Mouse (Mus musculus): Measurements from ENCODE around the gene Maz.

Maz gene

DNA sequence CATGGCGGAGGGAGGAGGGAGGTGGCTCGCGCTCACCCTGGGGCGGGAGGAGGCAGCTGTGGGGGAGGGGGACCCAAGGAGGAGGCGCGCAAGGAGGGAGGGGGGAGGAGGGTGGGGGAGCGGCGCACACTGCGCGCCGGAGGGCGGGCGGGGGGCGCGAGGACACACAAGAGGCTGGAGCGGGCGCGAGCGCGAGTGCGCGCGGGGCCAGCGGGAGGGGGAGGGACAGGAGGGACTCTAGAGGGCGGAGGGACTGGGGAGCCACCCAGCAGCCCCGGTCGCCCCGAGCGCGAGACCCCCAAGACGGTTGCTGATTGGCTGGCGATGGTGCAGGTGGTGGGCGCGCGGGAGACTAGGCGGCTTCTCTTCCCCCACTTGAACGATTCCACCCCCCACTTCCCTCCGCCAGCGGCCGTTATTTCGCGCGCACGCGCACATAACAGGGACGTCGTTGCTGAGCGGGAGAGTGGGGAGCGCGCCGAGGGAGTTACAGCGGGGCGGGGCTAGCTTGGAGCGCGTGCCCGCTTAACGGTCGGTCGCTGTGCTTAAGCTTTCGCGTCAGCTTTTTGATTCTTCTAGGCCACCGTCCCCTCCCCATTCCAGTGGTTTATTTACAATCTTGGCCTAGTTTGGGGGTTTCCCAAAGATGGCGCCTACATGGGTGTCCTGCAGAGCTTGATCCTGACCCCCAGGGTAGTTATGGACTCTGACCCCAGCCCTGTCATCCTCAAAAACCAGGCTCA is at the start of gene Maz:
TSS of gene Maz (minus strand) at position 54 of the 743 bp plus-strand sequence.
- DNase-seq (ENCODE audit: low spot score) = peak; percentile 96

DNA sequence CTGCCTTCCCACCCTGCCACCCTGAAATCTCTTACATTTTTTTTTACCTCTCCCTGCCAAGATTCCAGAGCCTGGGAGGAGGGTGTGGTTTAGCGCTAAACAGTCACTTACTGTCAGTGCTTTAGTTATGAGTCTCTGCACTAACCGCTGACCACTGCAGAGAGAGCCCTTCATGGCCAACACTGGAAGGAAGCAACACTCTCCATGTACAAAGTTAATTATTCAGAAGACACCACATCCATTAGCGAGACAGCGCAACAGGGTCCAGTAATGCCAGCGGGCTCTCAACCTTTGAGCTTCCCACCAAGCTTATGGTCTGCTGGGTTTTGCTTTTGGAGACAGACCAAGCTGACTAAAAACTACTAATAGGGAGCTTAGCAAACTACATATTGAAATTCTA is 49.4 kb upstream of the Maz start:
- DNase-seq (ENCODE audit: low spot score) = no peak

DNA sequence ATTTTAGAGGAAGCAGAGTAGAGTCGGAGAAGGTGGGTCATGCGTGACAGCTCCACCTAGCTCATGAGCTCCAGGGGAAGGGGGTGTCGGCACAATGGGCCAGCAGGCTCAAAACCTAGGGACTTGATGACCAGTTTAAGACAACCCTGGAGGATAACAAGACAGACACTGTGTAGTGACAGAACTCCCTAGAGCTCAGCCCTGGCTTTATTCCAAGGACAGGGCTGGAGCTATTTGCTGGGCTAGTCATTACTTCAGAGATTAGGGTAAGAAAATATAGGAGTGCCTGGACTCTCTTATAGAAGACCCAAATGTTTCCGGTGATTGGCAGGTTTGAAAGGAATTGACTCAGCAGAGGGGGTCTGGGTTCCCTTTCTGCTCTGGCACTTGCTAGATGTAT is 46.4 kb upstream of the Maz start:
- no peak for DNase-seq (ENCODE audit: low spot score)

DNA sequence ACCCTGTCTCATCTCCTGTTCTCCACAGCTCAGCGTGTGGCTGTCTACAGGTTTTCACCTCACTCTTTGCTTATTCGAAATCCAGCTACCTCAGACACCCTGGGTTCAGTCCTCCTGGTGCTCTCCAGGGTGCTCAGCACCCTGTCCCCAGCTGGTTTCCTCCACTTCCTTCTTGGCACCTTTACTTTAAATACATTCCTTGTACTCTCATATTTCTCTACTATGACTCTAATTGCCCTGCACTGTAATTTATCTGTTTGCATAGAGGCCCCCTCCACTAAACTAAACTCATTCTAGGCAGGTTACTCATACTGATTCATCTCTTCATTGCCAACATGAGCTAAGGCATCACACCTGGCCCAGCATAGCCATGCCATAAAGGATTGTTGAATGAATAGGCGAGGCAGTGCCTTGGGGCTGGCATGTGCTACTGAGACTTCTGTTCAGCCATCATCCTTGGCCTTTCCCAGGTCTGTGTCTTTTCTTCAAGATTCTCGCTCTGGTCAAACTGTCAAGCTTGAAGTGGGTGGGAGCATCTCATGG is 44.1 kb upstream of the Maz start:
- no peak for DNase-seq (ENCODE audit: low spot score)

DNA sequence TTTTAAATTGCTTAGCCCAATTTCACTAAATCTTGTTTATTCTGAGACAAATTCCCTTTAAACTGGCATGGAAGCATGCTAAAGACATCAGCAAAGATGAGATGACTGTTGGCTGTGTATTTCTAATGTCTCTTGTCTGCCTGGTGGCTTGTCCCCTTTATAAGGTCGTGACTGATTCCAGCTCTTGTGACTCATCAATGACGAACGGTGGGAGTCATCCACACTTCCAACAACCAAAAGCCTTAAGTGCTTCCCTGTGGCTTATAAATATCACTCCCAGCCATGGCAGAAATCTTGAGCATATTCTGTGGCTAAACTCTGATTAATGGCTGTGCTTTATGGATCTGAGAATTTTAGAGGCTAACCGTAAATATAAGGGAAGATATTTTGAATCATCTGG is 39.5 kb upstream of the Maz start:
- no peak for DNase-seq (ENCODE audit: low spot score)

DNA sequence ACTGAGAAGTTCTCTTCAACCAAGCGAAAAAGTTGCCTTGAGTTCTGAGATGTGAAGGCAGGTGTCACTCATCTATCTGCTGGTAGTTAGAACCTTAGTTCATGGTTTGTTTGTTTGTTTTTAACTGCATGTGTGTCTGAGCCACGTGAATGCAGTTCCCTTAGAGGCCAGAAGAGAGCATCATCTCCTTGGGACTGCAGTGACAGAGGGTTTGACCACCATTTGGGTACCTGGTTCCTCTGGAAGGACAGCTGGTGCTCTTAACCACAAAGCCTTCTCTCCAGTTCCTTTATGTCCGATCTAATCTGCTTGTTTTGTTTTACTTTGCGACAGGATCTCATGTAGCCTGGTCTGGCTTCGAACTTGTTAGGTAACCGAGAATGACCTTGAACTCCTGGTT is 38.7 kb upstream of the Maz start:
- no peak for DNase-seq (ENCODE audit: low spot score)

DNA sequence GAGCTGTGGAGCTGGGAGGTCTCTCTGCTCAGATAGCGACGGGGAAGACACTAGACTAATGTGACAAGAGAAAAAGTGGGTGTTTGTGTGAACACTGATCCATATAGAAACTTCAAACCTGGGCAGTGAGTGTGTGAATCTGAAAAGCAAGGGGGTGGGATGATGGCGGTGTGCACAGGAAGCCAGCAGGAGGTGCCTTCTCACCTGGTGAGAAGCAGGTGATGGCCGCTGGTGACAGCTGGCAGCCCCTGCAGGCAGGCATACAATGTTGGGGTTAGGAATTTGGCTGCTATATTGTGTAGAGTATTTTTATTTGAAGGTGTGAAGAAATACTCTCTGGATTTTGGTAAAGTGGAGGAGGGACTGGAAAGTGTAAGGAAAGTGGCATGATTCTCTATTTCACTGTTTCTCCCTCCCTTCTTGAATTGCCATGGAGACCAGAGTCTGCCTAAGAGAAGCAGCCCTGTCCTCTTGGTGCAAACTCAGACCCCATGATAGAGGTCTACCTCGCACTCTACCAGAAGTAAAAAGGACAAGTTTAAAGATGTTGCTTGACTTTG is 28.3 kb upstream of the Maz start:
- no peak for DNase-seq (ENCODE audit: low spot score)

DNA sequence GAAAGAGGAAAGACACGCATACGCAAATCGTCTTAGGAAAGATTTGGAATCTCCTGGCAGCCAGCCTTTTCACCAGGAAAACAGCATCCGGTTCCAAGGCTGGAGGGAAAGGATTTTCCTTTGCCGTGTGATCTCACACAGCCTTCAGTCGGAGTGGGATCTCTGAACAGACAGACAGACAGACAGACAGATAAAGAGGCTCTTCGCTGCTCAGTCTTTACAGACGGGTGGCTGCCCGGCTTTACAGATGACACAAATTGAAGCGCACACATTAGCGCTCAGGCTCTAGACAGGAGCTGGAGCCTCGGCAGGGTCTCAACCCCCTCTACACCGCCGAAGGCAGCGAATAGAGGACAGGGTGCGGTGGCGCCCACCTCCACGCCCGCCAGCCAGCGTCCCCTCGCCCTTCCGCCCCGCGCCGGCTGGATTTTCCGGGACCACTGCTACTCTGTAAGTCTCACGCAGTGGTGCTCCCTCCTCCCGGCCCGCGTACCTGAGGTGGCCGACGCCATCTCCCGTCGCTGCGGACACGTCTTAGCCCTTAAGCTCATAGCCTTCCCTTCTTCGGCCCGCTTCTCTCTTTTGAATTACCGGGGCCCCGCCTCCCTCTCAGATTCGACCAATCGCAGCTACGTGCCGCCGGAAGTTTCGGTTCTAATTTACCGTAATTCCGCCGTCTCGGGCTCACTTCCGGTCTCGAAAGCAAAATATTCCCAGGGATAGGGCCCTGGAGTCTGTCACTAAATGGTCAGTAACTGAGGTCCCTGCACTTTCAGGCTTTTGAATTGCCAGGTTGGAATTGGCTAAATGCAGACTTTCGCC is 15.2 kb upstream of the Maz start, which contains the start of gene Kif22:
TSS of gene Kif22 (minus strand) at position 621 of the 822 bp plus-strand sequence.
- peak; percentile 90 for DNase-seq (ENCODE audit: low spot score)

DNA sequence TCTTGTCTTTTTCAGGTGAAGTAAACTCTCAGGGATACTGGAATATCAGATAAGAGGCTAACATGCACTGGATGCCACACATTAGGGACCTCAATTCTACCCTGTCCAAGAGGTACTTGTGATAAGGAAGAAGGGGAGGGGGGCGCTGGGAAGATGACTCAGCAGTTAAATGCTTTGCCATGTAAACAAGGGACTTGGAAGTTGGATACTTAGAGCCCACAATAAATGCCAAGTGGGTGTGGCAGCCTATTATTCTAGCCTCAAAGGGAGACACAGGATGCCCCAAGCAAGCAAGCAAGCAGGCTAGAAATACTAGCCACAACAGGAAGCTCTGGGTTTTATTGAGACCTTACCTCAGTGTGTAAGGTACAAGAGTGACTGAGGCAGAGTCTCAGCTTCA is 4.4 kb upstream of the Maz start:
- no peak for DNase-seq (ENCODE audit: low spot score)

DNA sequence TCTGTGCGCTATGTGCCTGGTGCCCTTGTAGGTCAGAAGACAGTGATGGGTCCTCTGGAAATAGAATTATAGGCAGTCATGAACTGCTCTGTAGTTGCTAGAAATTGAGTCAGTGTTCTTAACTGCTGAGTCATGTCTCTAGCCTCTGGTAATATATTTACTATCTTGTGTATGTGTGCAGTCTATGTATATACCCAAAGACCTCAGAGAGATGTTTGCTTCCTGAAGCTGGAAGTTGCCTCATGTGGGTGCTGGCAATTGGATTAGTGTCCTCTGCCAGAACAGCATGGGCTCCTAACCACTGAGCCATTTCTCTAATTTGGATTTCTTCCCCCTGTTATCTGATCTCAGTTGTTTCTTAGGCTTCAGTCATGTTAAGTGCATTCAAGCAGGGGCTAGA is 3.3 kb upstream of the Maz start:
- DNase-seq (ENCODE audit: low spot score) = no peak

DNA sequence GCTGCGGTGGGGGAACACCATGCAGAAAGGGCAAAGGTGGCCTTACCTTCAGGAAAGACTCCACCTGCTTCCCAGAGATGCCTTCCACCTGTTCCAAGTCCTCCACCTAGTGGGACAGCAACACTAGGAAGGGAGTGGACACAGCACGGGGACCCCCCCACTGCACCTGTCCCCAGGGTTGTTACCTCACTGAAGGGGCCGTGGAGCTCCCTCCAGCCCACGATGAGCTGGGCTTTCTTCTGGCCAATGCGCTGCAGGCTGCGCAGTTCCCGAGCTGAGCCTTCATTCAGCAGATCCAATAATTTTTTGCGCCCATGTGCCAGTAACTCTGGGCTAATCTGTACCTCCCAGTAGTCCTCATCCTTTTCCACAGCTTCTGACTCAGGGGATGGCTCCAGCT is 1.0 kb upstream of the Maz start:
- no peak for DNase-seq (ENCODE audit: low spot score)

DNA sequence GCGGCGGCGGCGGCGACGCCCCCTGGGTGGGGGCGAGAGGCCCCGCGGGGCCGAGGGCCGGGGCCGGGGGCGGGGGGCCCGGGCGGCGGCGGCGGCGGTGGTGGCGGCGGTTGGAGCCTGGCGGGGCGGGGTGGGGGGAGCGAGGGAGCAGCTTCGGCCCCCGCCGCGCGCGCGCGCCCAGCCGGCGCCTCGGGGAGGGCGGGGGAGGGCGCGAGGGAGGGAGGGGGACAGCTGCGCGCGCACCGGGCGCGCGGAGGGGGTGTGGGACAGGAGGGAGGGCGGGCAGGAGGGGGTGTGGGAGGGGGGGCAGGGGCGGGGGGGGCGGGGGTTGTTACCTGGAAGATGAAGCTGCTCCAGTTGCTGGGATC is 237 bp downstream of the Maz start:
- peak; percentile 42 for DNase-seq (ENCODE audit: low spot score)

DNA sequence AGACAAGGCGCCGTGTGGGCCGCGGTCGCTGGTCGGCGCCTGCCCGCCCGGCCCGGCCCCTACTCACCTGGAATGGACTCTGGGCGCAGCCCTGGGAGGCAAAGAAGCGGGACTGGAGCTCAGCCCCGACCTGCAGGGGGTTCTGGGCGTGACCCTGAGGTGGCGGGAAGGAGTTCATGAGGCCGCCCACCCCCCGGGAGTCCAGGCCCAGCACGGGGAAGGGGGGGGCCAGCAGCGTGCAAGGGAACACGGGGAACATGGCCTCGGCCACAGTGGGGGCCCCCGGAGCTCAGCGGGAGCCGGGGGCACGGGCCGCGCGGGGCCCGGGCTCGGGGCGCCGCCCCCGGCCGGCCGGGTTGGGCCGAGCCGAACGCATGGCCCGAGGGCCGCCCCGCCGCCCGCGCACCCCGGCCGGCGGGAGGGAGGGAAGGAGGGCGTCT is 656 bp downstream of the Maz start:
- DNase-seq (ENCODE audit: low spot score) = peak; percentile 64

DNA sequence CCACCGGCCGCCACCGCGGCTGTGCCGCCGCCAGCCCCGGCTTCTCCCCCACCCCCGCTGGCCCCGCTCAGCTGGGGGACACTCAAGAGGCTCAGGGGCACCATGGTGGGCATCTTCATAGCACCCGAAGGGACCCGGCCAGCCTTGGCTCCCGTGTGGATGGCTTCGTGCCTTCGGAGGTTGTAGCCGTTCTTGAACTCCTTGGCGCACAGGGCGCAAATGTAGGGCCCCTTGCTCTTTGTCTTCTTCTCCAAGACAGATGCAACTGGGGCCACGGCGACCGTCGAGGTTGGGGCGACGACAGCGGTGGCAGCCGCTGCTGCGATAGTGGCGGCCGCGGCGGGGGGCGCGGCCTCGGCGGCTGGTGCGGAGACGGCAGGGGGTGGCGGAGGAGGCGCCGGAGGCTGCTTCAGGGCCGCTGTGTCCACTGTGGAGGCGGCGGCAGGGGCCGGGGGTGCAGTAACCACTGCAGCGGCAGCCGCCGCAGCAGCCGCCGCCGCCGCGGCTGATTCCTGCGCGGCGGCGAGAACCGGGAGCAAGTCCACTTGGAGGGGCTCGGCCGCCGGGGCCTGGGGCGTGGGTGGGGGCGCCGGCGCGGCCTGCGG is 1.2 kb downstream of the Maz start:
- DNase-seq (ENCODE audit: low spot score) = peak; percentile 54

DNA sequence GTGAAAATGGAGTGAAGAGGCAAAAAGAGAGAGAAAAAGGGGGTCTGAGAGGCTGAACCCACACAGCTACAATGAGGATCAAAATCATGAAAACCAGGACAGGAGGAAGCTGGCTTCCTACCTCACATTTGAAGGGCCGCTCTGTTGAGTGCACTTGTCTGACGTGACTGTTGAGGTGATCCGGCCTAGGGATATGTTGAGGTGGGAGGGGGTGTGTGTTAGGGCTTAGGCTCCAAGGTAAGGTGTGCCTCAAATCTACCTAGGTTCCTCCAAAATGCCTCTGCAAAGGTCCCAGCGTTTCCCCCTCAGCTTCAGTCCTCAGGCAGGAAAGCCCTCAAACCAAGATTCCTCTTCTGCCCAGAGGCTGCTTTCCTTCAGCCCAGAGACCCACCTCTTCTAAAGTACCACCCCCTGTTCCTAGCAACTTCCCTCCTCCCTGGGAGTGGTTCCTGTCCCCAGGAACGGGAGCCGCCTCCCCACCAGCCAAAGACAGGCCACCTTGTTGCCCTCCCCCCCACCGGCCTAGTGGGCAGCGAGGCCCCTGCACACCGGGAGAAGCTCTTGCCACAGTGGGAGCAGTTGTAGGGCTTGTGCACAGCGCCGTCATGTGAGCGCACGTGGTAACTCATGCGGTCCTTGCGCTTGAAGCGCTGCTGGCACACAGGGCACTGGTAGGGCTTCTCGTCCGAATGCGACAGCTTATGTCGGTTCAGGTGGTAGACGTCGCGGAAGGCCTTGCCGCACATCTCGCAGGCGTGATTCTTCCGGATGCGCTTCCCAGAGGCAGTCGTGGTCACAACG is 1.9 kb downstream of the Maz start:
- DNase-seq (ENCODE audit: low spot score) = peak; percentile 58

DNA sequence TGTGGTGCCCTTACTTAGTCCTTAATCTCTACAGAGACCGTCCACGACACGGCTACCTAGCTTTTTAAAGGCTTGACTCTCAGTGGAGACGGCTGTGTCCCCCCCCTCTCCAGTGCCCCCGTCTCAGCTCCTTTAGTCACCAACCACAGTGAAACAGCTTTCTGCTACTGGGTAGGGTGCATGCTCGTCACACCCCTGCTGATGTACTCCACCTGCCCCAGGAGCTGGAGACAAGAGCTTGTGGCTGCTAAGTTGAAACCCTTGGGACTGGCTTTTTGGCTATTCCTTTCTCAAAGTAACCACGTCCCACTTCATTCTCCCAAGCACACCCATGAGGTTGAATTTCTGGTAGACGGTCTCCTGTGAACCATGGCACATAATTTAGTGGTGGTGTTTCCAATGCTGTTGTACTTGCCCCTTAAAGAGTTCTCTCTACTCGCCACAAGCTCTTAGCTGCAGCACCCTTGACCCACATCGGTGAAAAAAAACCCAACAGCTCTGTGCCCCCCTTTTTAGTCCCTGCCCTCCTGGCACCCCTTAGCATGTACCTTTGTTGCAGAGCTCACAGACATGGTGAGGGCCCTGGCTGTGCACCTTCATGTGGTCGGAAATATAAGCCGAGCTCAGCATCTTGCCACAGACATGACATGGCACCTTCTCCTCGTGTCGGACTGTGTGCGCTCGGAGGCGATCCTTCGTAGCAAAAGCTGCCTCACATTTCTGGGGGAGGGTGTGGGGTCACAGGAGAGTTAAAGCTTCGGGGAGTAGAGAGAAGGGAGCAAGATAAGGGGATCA is 2.7 kb downstream of the Maz start:
- no peak for DNase-seq (ENCODE audit: low spot score)

DNA sequence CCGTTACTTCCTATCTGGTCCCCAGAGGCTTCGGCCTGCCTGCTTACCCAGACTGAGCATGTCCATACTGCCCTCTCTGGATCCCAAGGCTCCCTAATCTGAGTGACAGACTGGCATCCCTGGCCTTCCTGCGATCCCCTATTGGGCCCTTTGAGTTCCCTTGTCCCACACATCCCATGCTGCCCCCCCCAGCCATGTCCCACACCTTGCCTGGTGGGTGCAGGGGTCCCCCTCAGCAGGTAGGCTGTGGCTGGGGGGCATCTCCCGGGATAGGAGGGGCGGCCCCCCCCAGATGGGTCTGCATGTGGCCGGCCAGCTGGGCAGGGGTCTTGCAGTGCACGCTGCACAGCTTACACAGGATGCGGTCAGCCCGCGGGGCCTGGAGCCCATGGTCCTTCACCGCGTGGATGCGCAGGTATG is 3.6 kb downstream of the Maz start:
- no peak for DNase-seq (ENCODE audit: low spot score)

DNA sequence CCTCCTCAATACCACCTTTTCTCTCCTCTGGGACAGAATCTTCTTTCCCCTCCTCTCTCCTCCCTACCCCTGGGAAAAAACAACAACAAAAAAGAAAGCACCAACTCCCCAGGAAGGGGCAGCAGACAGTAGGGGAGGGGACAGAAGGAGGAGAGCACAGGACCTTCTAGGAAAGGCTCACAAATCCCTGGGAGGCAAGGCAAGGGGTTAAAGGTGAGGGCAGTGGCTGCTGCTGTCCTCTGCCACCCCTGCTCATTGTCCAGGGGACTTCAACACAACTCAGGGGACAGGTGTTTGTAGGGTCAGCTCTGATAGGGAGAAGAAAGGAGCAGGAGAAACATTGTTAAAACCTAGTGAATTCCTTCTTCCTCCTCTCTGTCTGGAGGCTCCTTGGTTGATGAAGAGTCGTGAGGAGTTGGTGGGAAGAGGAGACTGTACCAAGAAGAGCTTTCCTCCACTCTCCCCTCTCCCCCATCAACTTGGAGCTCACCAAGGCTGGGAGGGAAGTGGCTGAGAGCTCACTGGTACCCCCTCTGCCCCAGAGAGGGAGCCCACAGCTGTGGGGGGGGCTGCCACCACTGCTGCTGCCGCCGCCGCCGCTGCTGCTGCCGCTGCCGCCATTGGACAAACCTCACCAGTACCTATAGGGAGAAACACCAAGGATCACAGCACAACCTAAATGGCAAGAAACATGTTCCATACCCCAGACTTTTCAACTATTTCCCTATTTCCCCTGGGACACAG is 4.1 kb downstream of the Maz start:
- no peak for DNase-seq (ENCODE audit: low spot score)

DNA sequence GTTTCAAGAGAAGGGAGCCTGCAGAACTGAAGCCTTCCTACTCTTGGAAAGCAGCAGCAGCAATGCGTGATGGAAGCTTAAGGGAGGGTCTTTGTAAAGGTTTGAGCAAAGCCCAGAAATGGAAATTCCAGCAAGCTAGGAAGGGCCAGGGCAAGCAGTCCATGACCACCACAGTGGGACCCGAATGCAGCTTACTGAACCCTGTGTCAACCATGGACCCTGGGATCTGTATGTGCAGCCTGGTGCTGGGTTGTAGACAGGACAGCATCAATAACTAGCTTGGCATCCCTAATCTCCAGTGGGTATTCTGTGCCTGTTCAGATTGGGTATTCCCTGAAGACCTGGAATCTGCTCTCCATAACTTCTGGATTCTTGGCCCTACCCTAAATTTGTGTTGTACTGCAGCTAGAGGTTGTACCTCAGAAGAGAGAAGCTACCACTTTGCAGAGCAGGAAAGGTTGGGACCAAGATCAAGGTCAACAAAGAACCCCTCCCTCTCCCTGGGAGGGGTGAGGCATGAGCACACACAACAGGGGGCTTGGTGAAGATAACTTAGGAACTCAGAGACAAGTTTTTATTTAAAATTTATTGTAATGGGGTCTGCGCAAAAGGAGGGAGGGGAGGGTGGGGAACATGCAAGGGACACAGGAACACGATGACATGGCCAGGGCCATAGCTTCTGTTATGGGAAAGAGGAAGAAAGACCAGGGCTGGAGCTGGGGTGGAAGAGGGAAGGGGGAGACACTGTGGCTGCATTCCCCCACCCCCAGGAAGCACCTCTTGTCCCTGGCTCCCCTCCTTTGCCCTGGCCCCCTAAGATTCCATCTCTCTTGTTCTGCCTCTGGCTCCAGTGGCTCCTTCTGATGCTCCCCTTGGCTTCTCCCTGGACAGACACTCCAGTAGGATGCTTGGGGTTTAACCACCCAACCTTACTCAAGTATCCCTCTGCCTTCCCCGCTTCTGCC is 5.0 kb downstream of the Maz start:
- no peak for DNase-seq (ENCODE audit: low spot score)

Measured in ovary, postnatal 10 days (tissue).